Mouse (Mus musculus): Measurements from ENCODE around the gene March7. TPM values are rescaled to one million over a fixed set of nuclear protein-coding genes. Genes with fewer than 3 reads are reported as not detected.

March7 gene
- 67.4 and 77.0 TPM in 2 replicates for polyA plus RNA-seq (2016; fragmentation: Nextera tagmentation; extraction: Ambion mirVana)

- peaks cover 39% of the 10 kb centered on the region for H3K36me3 ChIP-seq
- no peaks in the 10 kb centered on the region for H3K9me3 ChIP-seq (replicated peaks)
- DNase-seq (ENCODE audit: low spot score), result peak; percentile 87
- peak within 1 kb of the TSS; percentile 99 for H3K27ac ChIP-seq (replicated peaks)
- WGBS, result under 1% methylated on average over 84 of the region's 109 CpGs
- peaks cover 30% of the 10 kb centered on the region for H3K4me1 ChIP-seq
- no peaks in the 10 kb centered on the region for H3K27me3 ChIP-seq (ENCODE audit: low read depth, poor library complexity, severe bottlenecking)
- peak within 1 kb of the TSS; percentile 90 for H3K4me3 ChIP-seq
Observed at GRCm38 (mm10) chr2:60209703-60210651, at the start of gene March7, which contains the start of gene Baz2b. TSS of gene March7 (plus strand) at chr2:60209887. TSS of gene Baz2b (minus strand) at chr2:60209839.

GRCm38 (mm10) chr2:60163744-60164143 is 45.9 kb upstream of the March7 start:
- no peaks in the 10 kb centered on the region for H3K27me3 ChIP-seq (ENCODE audit: low read depth, poor library complexity, severe bottlenecking)
- 85% methylated on average over 2 of the region's 2 CpGs for whole genome bisulfite sequencing
- H3K9me3 ChIP-seq (replicated peaks), result no peaks in the 10 kb centered on the region
- DNase-seq (ENCODE audit: low spot score), result no peak
- no peaks in the 10 kb centered on the region for H3K4me1 ChIP-seq
- H3K27ac ChIP-seq (replicated peaks), result no peak overlapping the region
- H3K4me3 ChIP-seq, result no peak overlapping the region
- no peaks in the 10 kb centered on the region for H3K36me3 ChIP-seq

- Histone ChIP-seq H3K27me3 (ENCODE audit: low read depth, poor library complexity, severe bottlenecking) (no peaks in the 10 kb centered on the region), H3K27ac (replicated peaks) (no peak overlapping the region), H3K36me3 (no peaks in the 10 kb centered on the region), H3K4me3 (no peak overlapping the region), H3K9me3 (replicated peaks) (no peaks in the 10 kb centered on the region), H3K4me1 (no peaks in the 10 kb centered on the region)
- 96% methylated on average over 11 of the region's 11 CpGs for WGBS
- DNase-seq (ENCODE audit: low spot score), result no peak
Observed at GRCm38 (mm10) chr2:60165679-60166078, 44.0 kb upstream of the March7 start.

- H3K4me1 ChIP-seq, result no peaks in the 10 kb centered on the region
- H3K27me3 ChIP-seq (ENCODE audit: low read depth, poor library complexity, severe bottlenecking), result no peaks in the 10 kb centered on the region
- no peak for DNase-seq (ENCODE audit: low spot score)
- no peaks in the 10 kb centered on the region for H3K36me3 ChIP-seq
- no peak overlapping the region for H3K27ac ChIP-seq (replicated peaks)
- H3K4me3 ChIP-seq, result no peak overlapping the region
- 88% methylated on average over 4 of the region's 4 CpGs for WGBS
- no peaks in the 10 kb centered on the region for H3K9me3 ChIP-seq (replicated peaks)
Observed at GRCm38 (mm10) chr2:60166878-60167277, 42.8 kb upstream of the March7 start.

- Histone ChIP-seq H3K27ac (replicated peaks) (no peak overlapping the region), H3K4me3 (no peak overlapping the region), H3K27me3 (ENCODE audit: low read depth, poor library complexity, severe bottlenecking) (no peaks in the 10 kb centered on the region), H3K36me3 (no peaks in the 10 kb centered on the region), H3K9me3 (replicated peaks) (peaks cover 6% of the 10 kb centered on the region; the same call in 1 of the 2 replicates), H3K4me1 (no peaks in the 10 kb centered on the region)
- WGBS, result 85% methylated on average over 7 of the region's 7 CpGs
- no peak for DNase-seq (ENCODE audit: low spot score)
Observed at GRCm38 (mm10) chr2:60171786-60172530, 37.7 kb upstream of the March7 start.

GRCm38 (mm10) chr2:60172531-60172914 is 37.2 kb upstream of the March7 start:
- Histone ChIP-seq H3K4me3 (no peak overlapping the region), H3K27me3 (ENCODE audit: low read depth, poor library complexity, severe bottlenecking) (no peaks in the 10 kb centered on the region), H3K27ac (replicated peaks) (no peak overlapping the region), H3K36me3 (no peaks in the 10 kb centered on the region), H3K9me3 (replicated peaks) (peaks cover 6% of the 10 kb centered on the region; the same call in 1 of the 2 replicates), H3K4me1 (no peaks in the 10 kb centered on the region)
- 69% methylated on average over 2 of the region's 2 CpGs for WGBS
- DNase-seq (ENCODE audit: low spot score), result no peak

GRCm38 (mm10) chr2:60173190-60173589 is 36.5 kb upstream of the March7 start:
- H3K4me3 ChIP-seq, result no peak overlapping the region
- H3K36me3 ChIP-seq, result no peaks in the 10 kb centered on the region
- H3K27me3 ChIP-seq (ENCODE audit: low read depth, poor library complexity, severe bottlenecking), result no peaks in the 10 kb centered on the region
- 64% methylated on average over 3 of the region's 3 CpGs for WGBS
- H3K27ac ChIP-seq (replicated peaks), result no peak overlapping the region
- peaks cover 6% of the 10 kb centered on the region; the same call in 1 of the 2 replicates for H3K9me3 ChIP-seq (replicated peaks)
- DNase-seq (ENCODE audit: low spot score), result no peak
- H3K4me1 ChIP-seq, result no peaks in the 10 kb centered on the region

GRCm38 (mm10) chr2:60173595-60173994 is 36.1 kb upstream of the March7 start:
- H3K27me3 ChIP-seq (ENCODE audit: low read depth, poor library complexity, severe bottlenecking), result no peaks in the 10 kb centered on the region
- no peaks in the 10 kb centered on the region for H3K4me1 ChIP-seq
- no peaks in the 10 kb centered on the region for H3K36me3 ChIP-seq
- WGBS, result 92% methylated on average over 4 of the region's 4 CpGs
- peaks cover 6% of the 10 kb centered on the region; the same call in 1 of the 2 replicates for H3K9me3 ChIP-seq (replicated peaks)
- H3K4me3 ChIP-seq, result no peak overlapping the region
- no peak overlapping the region for H3K27ac ChIP-seq (replicated peaks)
- no peak for DNase-seq (ENCODE audit: low spot score)

GRCm38 (mm10) chr2:60175078-60175477 is 34.6 kb upstream of the March7 start:
- no peak for DNase-seq (ENCODE audit: low spot score)
- no peaks in the 10 kb centered on the region for H3K4me1 ChIP-seq
- H3K27me3 ChIP-seq (ENCODE audit: low read depth, poor library complexity, severe bottlenecking), result no peaks in the 10 kb centered on the region
- WGBS, result 90% methylated on average over 3 of the region's 4 CpGs
- no peaks in the 10 kb centered on the region for H3K36me3 ChIP-seq
- no peak overlapping the region for H3K27ac ChIP-seq (replicated peaks)
- H3K4me3 ChIP-seq, result no peak overlapping the region
- H3K9me3 ChIP-seq (replicated peaks), result peaks cover 6% of the 10 kb centered on the region; the same call in 1 of the 2 replicates

- no peak overlapping the region for H3K27ac ChIP-seq (replicated peaks)
- no peaks in the 10 kb centered on the region for H3K27me3 ChIP-seq (ENCODE audit: low read depth, poor library complexity, severe bottlenecking)
- H3K36me3 ChIP-seq, result no peaks in the 10 kb centered on the region
- WGBS, result 83% methylated on average over 5 of the region's 5 CpGs
- H3K4me1 ChIP-seq, result no peaks in the 10 kb centered on the region
- peaks cover 6% of the 10 kb centered on the region; the same call in 1 of the 2 replicates for H3K9me3 ChIP-seq (replicated peaks)
- no peak for DNase-seq (ENCODE audit: low spot score)
- H3K4me3 ChIP-seq, result no peak overlapping the region
Observed at GRCm38 (mm10) chr2:60176087-60176486, 33.6 kb upstream of the March7 start.

GRCm38 (mm10) chr2:60177490-60177889 is 32.2 kb upstream of the March7 start:
- Histone ChIP-seq H3K27me3 (ENCODE audit: low read depth, poor library complexity, severe bottlenecking) (no peaks in the 10 kb centered on the region), H3K9me3 (replicated peaks) (peaks cover 6% of the 10 kb centered on the region; the same call in 1 of the 2 replicates), H3K36me3 (no peaks in the 10 kb centered on the region), H3K4me3 (no peak overlapping the region), H3K27ac (replicated peaks) (no peak overlapping the region), H3K4me1 (no peaks in the 10 kb centered on the region)
- no peak for DNase-seq (ENCODE audit: low spot score)
- WGBS, result 79% methylated on average over 3 of the region's 3 CpGs

GRCm38 (mm10) chr2:60181696-60182095 is 28.0 kb upstream of the March7 start:
- WGBS, result 74% methylated on average over 2 of the region's 2 CpGs
- H3K36me3 ChIP-seq, result no peaks in the 10 kb centered on the region
- H3K4me3 ChIP-seq, result no peak overlapping the region
- no peaks in the 10 kb centered on the region for H3K9me3 ChIP-seq (replicated peaks)
- H3K4me1 ChIP-seq, result no peaks in the 10 kb centered on the region
- DNase-seq (ENCODE audit: low spot score), result no peak
- H3K27ac ChIP-seq (replicated peaks), result no peak overlapping the region
- H3K27me3 ChIP-seq (ENCODE audit: low read depth, poor library complexity, severe bottlenecking), result no peaks in the 10 kb centered on the region
